Mouse (Mus musculus) heart, embryonic 10.5 days (tissue): Measurements from ENCODE around the gene Slc24a3. TPM values are rescaled to one million over a fixed set of nuclear protein-coding genes. Genes with fewer than 3 reads are reported as not detected.

Experiments used
- DNase-seq: peaks from one replicate; pipeline ENCODE4 v3.0.0-alpha.2; 2017; ENCODE audit warnings: low spot score
- H3K27ac ChIP-seq: fragments of 300-500 bp; sonication (generic); 2 replicates; pipeline ENCODE4 v1.5.1; 2016; ENCODE audit warnings: mild to moderate bottlenecking
- H3K27me3 ChIP-seq: fragments of 300-500 bp; sonication (generic); 2 replicates; pipeline ENCODE4 v1.6.1; 2016; ENCODE audit warnings: mild to moderate bottlenecking; ENCODE audit not compliant: poor library complexity, insufficient read depth, severe bottlenecking
- H3K36me3 ChIP-seq: fragments of 300-500 bp; sonication (generic); 2 replicates; pipeline ENCODE4 v1.6.1; 2016; ENCODE audit warnings: mild to moderate bottlenecking, moderate library complexity
- H3K4me1 ChIP-seq: fragments of 300-500 bp; sonication (generic); 2 replicates; pipeline ENCODE4 v1.6.1; 2016; ENCODE audit warnings: mild to moderate bottlenecking
- H3K4me3 ChIP-seq: fragments of 300-500 bp; sonication (generic); 2 replicates; pipeline ENCODE4 v1.5.1; 2016; ENCODE audit warnings: mild to moderate bottlenecking, moderate library complexity
- H3K9me3 ChIP-seq: fragments of 300-500 bp; sonication (generic); 2 replicates; pipeline ENCODE4 v1.6.1; 2016; ENCODE audit warnings: mild to moderate bottlenecking, moderate library complexity
- WGBS: fragments of 180-500 bp; shearing (Covaris S2); methylation state at CpG from one replicate; pipeline ENCODE4 v1.1.7; 2016; 5-methylcytosine and 5-hydroxymethylcytosine counted together
- polyA plus RNA-seq: library from polyadenylated mRNA; unstranded; fragments of >200 nt; fragmentation: Nextera tagmentation; extraction: Ambion mirVana; gene quantifications from 2 replicates; pipeline ENCODE4 v1.2.1, GENCODE M21; 2016

Slc24a3 gene
- polyA plus RNA-seq = 1.4 and 2.2 TPM in 2 replicates

DNA sequence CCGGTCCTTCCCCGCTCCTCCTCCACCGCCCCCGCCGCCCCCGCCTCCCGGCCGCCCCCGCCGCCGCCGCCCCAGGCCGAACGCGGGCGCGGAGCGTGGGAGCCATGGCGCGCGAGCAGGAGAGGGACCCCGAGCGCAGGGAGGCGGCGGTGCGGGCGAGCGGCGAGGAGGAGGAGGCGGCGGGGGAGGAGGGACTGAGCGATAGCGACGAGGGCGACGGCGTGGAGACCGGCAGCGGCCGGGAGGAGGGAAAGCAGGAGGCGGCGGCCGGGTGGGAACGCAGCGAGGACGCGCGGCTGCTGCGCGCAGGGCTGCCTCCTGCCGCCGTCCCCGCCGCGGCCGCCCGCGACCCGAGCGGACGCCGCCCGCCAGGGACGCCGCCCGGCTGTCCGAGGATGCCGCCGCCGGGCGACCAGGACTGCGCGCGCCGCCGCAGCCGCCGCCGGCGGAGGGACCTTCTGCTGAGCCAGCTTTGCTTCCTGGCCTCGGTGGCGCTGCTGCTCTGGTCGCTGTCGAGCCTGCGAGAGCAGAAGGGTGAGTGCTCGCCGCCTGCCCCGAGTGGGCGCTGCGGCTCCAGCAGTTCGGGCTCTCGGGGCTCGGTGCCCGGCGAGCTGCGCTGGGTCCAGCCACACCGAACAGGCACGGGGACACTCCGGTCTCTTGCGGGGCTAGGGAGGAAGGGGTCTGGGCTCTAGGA is at the start of gene Slc24a3:
TSS of gene Slc24a3 (plus strand) at position 91 of the 697 bp plus-strand sequence.
- under 1% methylated on average over 84 of the region's 100 CpGs for WGBS
- Histone ChIP-seq H3K9me3 (no peaks in the 10 kb centered on the region), H3K4me3 (peak within 1 kb of the TSS; percentile 85), H3K27ac (peak within 1 kb of the TSS; percentile 90), H3K36me3 (no peaks in the 10 kb centered on the region), H3K27me3 (peaks cover 10% of the 10 kb centered on the region; the same call in 1 of the 2 replicates), H3K4me1 (peaks cover 13% of the 10 kb centered on the region; the same call in 1 of the 2 replicates)
- peak; percentile 92 for DNase-seq

DNA sequence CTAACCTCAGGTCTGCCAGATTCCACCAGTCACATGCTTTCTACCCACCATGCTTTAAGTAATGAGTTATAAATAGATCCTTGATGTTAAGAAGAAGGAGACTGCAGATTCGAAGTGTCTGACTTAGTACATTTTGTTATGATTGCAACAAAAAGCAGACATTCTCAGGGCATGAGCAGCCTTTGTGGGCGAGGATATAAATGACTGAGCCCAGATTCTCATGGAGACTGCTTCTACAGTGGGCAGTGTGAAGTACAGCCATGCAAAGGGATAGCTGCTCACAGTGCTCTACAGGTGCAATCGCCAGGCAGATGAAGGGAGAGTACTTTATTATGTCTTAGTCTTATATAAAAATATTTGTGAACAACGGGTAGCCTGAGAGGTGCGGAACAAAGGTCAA is 49.8 kb upstream of the Slc24a3 start:
- DNase-seq = no peak
- Histone ChIP-seq H3K9me3 (no peaks in the 10 kb centered on the region), H3K36me3 (no peaks in the 10 kb centered on the region), H3K4me3 (no peak overlapping the region), H3K4me1 (no peaks in the 10 kb centered on the region), H3K27me3 (no peaks in the 10 kb centered on the region), H3K27ac (no peak overlapping the region)
- 78% methylated on average over 5 of the region's 5 CpGs for WGBS

DNA sequence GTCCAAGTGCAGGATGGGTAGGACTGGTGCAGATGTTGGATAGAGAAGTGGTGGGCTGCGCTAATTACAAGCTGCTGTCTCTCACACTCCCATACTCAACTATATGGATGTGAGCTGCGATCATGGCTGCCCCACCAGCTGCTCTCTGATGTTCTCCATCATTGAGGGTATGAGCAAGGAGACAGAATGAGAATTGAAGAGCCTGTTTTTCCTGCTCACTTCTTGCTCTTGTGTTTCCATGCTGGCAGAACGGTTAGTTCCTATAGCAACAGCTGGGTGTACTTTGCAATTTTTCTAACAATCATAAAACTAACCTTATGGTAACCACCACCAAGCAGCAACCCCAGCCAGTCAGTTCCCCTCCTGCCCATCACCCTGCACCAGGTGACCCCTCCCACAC is 39.8 kb upstream of the Slc24a3 start:
- no peaks in the 10 kb centered on the region for H3K4me1 ChIP-seq
- no peaks in the 10 kb centered on the region for H3K9me3 ChIP-seq
- H3K4me3 ChIP-seq = no peak overlapping the region
- no peak for DNase-seq
- H3K36me3 ChIP-seq = no peaks in the 10 kb centered on the region
- no peak overlapping the region for H3K27ac ChIP-seq
- 75% methylated on average over 3 of the region's 3 CpGs for WGBS
- no peaks in the 10 kb centered on the region for H3K27me3 ChIP-seq

DNA sequence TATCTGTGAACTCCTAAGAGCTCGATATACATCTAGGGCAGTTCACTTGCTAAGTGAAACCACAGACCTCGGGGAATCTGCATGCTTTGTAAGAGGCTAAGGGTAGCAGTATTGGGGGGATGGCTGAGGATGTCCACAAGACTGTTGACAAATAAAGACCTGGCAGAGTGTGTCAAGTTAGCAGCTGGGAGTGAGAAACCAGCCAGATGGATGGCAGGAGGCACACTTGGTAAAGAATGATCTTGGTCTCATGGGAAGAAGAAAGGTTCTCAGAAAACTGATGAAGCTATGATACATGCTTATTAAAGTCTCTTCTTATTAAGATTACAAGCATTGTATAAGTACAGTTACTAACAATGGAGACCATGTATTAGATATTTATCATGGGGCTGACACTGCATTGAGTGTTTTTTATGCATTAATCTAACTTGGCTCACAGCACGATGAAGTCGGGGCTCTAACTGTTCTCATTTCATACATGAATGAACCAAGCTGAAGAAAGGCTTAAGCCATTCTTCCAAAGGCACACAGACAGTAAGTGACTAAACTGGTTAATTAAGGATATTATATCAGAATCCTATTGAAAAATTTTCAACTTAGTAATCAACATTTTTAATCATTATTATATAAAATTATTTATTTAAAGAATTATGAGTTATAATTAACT is 30.8 kb upstream of the Slc24a3 start:
- Histone ChIP-seq H3K9me3 (no peaks in the 10 kb centered on the region), H3K4me1 (no peaks in the 10 kb centered on the region), H3K27me3 (no peaks in the 10 kb centered on the region), H3K27ac (no peak overlapping the region), H3K36me3 (no peaks in the 10 kb centered on the region), H3K4me3 (no peak overlapping the region)
- DNase-seq = no peak
- WGBS = 85% methylated on average over 4 of the region's 4 CpGs

DNA sequence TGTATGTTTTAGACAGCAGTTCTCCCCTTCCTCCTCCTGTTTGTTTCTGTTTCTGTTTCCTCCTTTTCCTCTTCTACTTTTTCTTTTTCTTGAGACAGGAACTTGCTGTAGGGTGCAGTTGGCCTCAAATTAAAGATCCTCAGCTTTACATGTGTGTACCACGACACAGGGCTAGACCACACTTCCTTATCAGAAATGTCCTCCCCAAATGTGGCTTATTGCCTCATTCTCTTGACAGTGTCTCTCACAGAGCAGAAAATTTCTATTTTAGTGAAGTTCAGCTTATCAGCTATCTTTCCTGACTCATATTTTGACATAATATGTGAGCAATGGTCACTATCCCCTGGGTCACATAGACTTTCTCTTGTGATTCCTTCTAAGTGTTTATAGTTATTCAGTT is 17.1 kb upstream of the Slc24a3 start:
- no peaks in the 10 kb centered on the region for H3K9me3 ChIP-seq
- H3K27ac ChIP-seq = no peak overlapping the region
- H3K36me3 ChIP-seq = no peaks in the 10 kb centered on the region
- 80% methylated on average over 1 of the region's 1 CpGs for WGBS
- H3K27me3 ChIP-seq = no peaks in the 10 kb centered on the region
- no peak overlapping the region for H3K4me3 ChIP-seq
- DNase-seq = no peak
- no peaks in the 10 kb centered on the region for H3K4me1 ChIP-seq

DNA sequence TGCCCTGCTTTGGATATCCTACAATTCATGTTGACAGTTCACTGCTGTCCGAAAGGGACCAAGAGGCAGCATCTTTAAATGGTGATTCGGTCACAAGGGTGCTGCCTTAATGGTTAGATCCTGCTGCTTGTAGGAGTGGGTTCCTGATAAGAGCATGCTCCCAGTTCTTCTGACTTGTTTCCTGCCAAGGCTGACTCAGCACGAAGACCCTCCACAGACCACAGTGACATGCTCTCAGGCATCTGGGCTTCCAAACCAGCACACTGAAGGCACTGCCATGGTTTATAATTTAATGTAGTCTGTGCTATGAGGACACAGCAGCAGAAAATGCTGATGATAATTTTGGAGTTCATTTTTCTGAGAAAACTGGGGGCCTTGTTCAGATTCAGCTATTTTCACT is 16.7 kb upstream of the Slc24a3 start:
- no peaks in the 10 kb centered on the region for H3K27me3 ChIP-seq
- H3K4me1 ChIP-seq = no peaks in the 10 kb centered on the region
- H3K9me3 ChIP-seq = no peaks in the 10 kb centered on the region
- H3K36me3 ChIP-seq = no peaks in the 10 kb centered on the region
- no peak overlapping the region for H3K27ac ChIP-seq
- WGBS = 62% methylated on average over 3 of the region's 3 CpGs
- no peak for DNase-seq
- no peak overlapping the region for H3K4me3 ChIP-seq

DNA sequence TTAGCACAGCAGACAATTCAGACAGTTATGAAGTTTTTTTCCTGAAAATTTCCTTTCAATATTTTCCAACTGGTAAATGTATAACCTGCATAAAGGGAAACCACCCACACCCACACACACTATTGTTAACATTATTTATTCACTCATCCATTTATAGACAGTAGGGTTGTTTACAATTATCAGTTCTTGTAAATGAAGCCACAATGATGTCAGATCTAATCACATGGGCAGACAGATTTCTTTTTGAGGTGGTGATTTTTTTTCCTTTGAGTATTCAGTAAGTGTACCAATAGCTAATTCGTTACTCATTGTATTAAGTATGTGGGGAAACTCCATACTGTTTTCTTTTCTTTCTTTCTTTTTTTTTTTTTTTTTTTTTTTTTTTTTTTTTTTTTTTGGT is 15.3 kb upstream of the Slc24a3 start:
- no peak for DNase-seq
- 78% methylated on average over 1 of the region's 1 CpGs for WGBS

DNA sequence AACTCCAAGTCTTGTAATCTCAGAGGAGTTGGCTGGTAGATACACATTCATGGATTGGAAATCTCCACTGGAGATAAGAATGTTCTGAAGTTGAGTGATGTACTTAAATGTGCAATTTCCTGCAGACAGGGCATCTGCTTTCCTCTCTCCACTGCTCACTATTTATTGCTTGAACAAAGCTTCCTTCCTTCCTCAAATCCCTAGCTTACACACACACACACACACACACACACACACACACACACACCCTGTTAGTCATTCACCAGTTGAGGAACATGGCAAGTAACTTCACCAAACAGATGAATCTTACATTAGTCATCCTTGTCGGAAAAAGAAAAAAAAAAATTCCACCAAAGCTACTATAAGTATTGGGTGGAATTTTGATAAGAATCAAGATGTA is 8.6 kb upstream of the Slc24a3 start:
- no peaks in the 10 kb centered on the region for H3K36me3 ChIP-seq
- H3K9me3 ChIP-seq = no peaks in the 10 kb centered on the region
- WGBS = 77% methylated on average over 1 of the region's 1 CpGs
- no peak overlapping the region for H3K4me3 ChIP-seq
- no peak overlapping the region for H3K27ac ChIP-seq
- H3K27me3 ChIP-seq = no peaks in the 10 kb centered on the region
- no peak for DNase-seq
- no peaks in the 10 kb centered on the region for H3K4me1 ChIP-seq

More for the DNA sequence above, 15.3 kb upstream of the Slc24a3 start:
- no peak overlapping the region for H3K4me3 ChIP-seq
- H3K27ac ChIP-seq = no peak overlapping the region
- H3K36me3 ChIP-seq = no peaks in the 10 kb centered on the region
- H3K9me3 ChIP-seq = no peaks in the 10 kb centered on the region
- H3K4me1 ChIP-seq = no peaks in the 10 kb centered on the region
- H3K27me3 ChIP-seq = no peaks in the 10 kb centered on the region

DNA sequence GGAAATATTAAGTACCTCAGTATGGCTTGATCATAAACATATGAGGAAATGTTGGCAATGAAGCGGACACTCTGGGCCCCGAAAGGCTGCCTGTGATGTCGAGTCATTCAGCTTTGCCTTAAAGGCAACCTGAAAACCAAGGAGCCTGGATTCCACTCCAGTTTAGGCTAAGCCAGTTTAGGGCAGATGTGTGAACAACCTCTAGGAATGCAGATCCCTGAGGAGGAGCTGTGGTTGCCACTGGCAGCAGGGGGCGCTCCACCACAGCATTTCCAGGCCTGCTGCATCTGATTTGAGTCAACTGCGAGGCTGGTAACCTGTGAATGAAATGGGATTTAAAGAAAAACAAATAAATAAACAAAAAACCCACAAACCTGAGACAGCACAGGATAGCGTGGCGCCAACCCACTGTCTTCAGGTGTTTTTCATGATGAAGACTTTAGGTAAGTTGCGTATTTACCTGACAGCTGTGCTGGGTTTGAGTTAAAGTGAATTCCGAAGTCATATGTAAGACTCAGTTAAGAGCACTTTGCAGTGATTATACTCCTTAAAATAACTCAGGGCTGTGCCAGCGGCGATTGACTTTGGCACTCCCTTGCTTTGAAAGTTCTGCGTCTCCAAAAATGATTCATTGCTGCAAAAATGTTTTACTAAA is 6.4 kb upstream of the Slc24a3 start:
- H3K36me3 ChIP-seq = no peaks in the 10 kb centered on the region
- H3K27me3 ChIP-seq = no peaks in the 10 kb centered on the region
- 25% methylated on average over 12 of the region's 12 CpGs for WGBS
- no peaks in the 10 kb centered on the region for H3K9me3 ChIP-seq
- H3K4me3 ChIP-seq = no peak overlapping the region
- no peak overlapping the region for H3K27ac ChIP-seq
- H3K4me1 ChIP-seq = no peaks in the 10 kb centered on the region
- peak; percentile 91 for DNase-seq

DNA sequence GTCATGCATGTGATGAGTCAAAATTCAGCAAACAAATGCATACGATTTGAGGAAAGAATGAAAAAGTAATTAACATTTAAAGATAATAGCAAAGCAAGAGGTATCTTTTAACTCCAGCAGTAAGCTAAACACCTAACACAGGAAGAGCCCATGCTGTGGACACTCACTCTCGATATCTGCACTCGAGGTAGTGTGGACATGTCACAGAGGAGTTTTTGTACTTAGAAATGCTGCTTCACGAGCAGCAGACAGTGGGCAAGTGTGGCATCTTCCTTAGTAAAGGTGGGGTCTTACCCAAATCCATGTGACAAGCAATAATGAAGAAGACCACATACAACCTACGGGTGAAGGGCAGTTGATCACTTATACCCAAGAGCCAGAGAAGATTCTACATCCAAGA is 3.5 kb upstream of the Slc24a3 start:
- peaks cover 2% of the 10 kb centered on the region; the same call in 1 of the 2 replicates for H3K27me3 ChIP-seq
- peaks cover 13% of the 10 kb centered on the region; the same call in 1 of the 2 replicates for H3K4me1 ChIP-seq
- WGBS = 68% methylated on average over 5 of the region's 5 CpGs
- H3K9me3 ChIP-seq = no peaks in the 10 kb centered on the region
- H3K27ac ChIP-seq = no peak overlapping the region
- no peak overlapping the region for H3K4me3 ChIP-seq
- no peak for DNase-seq
- H3K36me3 ChIP-seq = no peaks in the 10 kb centered on the region

DNA sequence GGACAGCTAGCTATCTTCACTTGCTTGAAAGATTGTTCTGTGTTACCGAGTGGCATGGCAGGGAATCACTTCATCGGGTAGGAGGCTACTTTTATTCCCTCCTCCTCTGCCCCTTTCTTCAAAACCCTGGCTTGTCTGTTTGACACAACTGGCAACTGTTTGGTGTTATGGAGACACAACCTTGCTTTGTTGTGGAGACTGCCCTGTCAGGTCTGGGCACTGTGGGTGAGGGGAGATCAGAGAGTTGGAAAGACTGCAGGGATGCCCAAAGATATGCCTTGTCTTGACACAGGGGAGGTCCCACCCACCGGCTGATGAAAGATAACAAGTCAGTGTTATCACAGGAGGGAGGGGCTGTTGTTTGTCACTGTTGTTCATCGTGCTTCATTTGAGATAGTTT is 3.0 kb upstream of the Slc24a3 start:
- H3K4me3 ChIP-seq = no peak overlapping the region
- WGBS = 18% methylated on average over 4 of the region's 4 CpGs

DNA sequence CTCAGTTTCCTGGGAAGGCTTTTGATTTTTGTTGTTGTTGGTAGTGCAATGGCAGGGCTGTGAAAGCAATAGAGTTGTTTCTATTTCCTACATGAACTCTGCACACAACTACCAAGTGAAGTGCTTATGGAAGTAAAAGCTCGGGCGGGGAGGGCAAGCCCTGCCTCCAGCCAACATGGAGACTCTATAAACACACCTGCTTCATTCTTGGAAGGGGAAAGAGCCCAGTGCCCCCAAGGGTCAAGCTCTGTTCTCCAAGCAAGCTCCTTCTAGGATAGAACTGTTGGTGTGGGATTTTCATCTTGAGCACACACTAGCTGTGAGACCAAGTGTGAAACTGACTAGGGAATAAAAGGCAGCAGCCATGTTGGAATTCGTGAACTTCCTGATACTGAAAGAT is 2.5 kb upstream of the Slc24a3 start:
- Histone ChIP-seq H3K27me3 (peaks cover 10% of the 10 kb centered on the region; the same call in 1 of the 2 replicates), H3K9me3 (no peaks in the 10 kb centered on the region), H3K36me3 (no peaks in the 10 kb centered on the region), H3K4me1 (peaks cover 13% of the 10 kb centered on the region; the same call in 1 of the 2 replicates), H3K4me3 (no peak overlapping the region), H3K27ac (no peak overlapping the region)
- no peak for DNase-seq
- 84% methylated on average over 3 of the region's 3 CpGs for WGBS

More for the DNA sequence above, 3.0 kb upstream of the Slc24a3 start:
- no peaks in the 10 kb centered on the region for H3K9me3 ChIP-seq
- H3K27ac ChIP-seq = no peak overlapping the region
- peaks cover 7% of the 10 kb centered on the region; the same call in 1 of the 2 replicates for H3K27me3 ChIP-seq
- H3K4me1 ChIP-seq = peaks cover 13% of the 10 kb centered on the region; the same call in 1 of the 2 replicates
- no peaks in the 10 kb centered on the region for H3K36me3 ChIP-seq
- no peak for DNase-seq

DNA sequence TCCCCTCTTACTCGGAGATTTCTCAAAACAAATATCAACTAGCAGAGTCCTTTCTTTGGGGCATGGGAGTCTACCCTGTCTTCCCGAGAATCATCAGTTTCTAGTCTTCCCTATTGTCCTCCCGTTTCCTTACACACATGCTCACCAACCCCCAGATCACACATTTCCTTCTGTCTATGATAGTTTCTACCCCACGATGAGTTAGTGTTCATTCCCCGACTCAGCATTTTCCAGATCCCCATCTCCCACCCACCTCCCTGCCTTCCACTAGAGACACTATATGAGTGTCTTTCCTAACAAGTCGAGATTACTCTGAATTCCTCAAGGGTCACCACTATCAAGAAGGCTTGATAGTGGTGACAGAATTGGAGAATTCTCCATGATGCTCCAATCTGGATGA is 1.7 kb upstream of the Slc24a3 start:
- Histone ChIP-seq H3K9me3 (no peaks in the 10 kb centered on the region), H3K4me3 (no peak overlapping the region)

More for the DNA sequence above, 1.7 kb upstream of the Slc24a3 start:
- Histone ChIP-seq H3K27ac (no peak overlapping the region), H3K36me3 (no peaks in the 10 kb centered on the region), H3K27me3 (peaks cover 10% of the 10 kb centered on the region; the same call in 1 of the 2 replicates), H3K4me1 (peaks cover 13% of the 10 kb centered on the region; the same call in 1 of the 2 replicates)
- WGBS = 72% methylated on average over 6 of the region's 6 CpGs
- DNase-seq = no peak
